Mouse (Mus musculus) cerebellum, adult 2 months (tissue): ENCODE results near the gene Psmc6.

ENCODE experiments used
- CTCF ChIP-seq: fragments of 200-500 bp; IDR thresholded peaks from 2 replicates; pipeline ENCODE4 v1.5.1; 2011; ENCODE audit warnings: low read depth, mild to moderate bottlenecking, control low read depth, low read length, moderate library complexity, borderline replicate concordance; ENCODE audit not compliant: insufficient read depth
- POLR2A ChIP-seq: fragments of 200-500 bp; IDR thresholded peaks from 2 replicates; pipeline ENCODE4 v1.6.1; 2011; ENCODE audit warnings: low read length, control low read depth, borderline replicate concordance; ENCODE audit not compliant: insufficient read depth

DNA sequence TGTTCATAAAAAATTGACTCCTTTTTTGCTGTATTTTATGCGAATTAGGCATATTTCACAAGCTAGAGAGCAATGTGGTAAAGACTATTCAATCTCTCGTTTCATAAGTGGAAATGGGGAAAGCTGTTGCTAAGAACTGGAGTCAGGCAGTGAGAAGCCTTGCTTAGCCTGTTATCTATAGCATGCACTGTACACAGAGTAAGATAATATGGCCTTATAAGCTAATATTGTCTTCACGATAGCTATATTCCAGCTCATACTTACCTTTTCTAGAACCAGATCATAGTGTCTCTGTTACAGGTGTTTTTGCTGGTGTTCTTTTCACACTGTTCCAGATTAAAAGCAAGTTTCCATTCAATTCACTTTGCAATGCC, 10.4 kb upstream of the Psmc6 start:
- TF ChIP-seq CTCF (no peak), POLR2A (no peak)
